Mouse (Mus musculus) adrenal gland, postnatal 25 days (tissue): ENCODE data around the gene Spsb1. TPM values are rescaled to one million over a fixed set of nuclear protein-coding genes. Genes with fewer than 3 reads are reported as not detected.

Experiments
- DNase-seq: peaks from one replicate; pipeline ENCODE4 v3.0.0; 2021; ENCODE audit warnings: mixed read lengths
- total RNA-seq: library from RNA; stranded (reverse); gene quantifications from 2 replicates; pipeline ENCODE4 v1.2.3, GENCODE M21; 2021

Gene Spsb1
- total RNA-seq, 1 experiment from 2014 or later: 23.7 TPM

DNA sequence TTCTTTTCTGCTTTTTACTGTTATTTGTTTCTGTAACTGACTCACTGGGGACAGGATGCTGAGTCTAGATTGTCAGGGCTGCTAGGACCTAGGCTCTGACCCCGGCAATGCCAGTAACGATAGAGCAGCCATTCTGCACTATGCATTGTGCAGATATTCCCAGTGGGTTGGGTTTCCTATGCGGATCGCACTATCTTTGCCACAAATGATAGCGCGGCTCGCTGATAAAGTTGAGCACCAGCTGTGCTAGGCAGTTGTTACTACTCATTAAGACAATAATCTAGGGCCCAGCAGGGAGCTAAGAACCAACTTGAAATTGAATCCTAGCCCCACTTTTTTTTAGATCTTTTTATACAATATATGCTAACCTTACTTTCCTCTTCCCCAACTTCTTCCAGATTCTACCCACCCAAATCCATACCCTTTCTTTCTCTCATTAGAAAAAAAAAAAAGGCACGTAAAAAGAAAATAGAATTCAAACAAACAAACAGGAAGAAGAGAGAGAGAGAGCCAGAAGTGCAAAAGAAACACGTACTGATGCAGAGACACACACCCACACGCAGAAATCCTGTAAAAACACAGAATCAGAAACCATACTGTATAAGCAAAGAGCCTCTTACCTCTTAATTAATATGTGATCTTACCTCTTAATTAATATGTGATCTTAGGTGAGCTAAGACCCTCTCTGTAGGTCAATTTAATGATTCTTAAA lies 99.5 kb downstream of the Spsb1 start:
- DNase-seq: no peak

DNA sequence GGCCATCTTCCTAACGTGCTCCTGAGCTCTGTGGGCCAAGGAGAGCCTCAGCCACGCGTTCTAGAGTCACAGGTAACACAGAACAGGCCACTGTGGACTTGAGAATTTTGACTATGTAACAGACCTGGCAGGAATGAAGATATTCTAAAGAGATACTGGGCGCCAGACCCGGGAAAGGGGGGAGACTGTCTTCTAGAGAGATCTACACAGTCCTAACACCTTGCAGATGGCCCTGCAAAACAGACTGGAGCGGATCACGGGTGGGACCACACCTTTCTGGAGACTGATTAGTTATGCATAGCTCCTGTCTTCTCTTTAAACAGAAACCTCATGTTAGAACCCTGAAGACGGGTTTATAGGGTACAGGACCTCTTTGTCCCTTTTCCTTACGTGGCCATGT lies 100.1 kb downstream of the Spsb1 start:
- no peak for DNase-seq

DNA sequence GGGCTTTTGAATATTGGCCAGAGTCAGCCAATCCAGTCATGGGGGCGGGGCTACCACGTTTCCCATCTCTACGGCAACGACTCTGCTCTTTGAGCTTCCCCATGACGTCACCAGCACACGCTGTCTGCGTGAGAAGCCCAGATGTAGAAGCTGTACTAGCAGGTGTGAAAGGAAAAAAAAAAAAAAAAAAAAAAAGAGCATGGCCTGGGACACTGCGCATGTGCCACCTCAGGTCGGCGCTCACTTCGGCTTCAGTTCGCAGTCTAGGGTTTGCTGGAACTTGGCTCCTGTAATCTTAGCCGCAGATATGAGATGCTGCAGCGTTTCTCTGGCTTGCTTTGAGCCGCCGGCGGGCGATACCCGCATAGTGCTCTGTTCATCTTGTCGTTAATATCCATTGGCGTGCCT lies 100.5 kb downstream of the Spsb1 start:
- DNase-seq: peak; percentile 53

DNA sequence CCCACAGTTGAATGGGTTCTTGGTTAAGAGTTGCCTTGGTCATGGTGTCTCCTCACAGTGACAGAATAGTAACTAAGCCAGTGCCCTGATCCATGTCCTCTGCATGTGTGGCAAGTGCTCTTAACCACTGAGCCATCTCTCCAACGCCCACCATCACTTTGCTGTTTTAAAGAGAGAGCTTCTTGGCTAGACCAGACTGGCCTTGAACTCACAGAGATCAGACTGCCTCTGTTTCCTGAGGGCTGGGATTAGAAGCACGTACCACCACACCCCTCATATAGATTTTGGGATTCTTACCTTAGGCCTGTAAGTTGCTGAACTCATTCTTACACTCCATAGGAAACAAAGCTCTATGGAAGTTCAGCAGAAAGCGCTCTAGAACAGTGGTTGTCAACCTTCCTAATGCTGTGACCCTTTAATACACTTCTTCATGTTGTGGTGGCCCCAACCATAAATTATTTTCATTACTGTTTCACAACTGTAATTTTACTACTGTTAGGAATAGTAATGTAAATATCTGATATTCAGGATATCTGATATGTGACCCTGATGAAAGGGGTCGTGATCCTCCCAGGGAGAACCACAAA lies 101.1 kb downstream of the Spsb1 start:
- no peak for DNase-seq

DNA sequence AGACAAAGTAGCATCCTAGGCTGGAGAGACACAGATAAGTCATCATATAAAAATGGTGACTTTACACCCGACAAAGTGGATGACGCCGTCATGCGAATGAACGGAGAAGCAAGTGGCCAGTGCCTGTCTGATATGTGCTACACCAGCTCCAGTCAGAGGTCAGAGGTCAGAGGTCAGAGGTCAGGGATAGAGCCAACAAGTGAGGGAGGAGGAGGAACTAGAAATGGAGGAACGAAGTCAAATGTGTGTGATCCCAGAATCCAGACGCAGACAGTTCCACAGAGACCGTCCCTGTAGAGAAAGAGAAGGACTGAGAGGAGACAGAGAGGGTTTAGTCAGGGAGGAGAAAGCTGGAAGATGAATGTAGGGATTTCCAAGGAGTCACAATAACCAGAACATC lies 103.3 kb downstream of the Spsb1 start:
- no peak for DNase-seq

DNA sequence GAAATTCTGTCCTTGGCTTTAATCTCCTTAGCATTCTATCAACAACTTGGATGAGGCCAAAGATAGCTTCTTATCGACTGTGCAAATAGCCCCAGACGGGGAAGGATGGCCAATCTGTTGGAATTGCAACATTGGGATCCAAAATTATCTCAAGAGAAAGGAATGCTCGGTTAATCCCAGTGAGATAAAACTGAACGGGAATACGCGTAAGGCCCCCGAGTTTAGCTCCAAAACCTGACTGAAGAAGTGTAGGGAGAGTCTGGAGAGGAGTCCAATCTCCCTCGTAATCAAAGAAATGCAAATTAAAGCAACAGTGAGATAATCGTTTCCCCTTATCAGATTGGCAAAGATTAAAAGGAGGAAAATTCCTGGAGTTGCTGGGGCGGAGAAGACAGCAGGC lies 104.2 kb downstream of the Spsb1 start:
- DNase-seq: no peak

DNA sequence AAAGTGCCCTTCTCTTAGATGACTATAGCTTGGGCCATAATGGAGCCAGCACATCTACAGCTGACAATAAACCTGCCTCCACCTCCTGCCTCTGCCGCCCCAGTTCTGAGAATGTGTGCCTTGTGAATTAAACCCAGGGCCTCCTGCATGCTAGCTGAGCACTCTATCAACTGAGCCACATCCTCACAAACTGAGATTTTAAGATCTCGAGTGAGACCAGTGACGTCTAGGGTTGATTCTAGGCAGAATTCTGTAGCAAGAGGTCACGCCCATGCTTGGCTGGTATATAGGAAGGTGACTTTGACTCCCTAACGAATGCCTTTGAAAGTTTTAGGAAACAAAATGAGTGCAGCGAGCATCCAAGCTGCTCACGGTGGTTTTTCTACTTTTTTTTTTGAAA lies 104.8 kb downstream of the Spsb1 start:
- DNase-seq: no peak

DNA sequence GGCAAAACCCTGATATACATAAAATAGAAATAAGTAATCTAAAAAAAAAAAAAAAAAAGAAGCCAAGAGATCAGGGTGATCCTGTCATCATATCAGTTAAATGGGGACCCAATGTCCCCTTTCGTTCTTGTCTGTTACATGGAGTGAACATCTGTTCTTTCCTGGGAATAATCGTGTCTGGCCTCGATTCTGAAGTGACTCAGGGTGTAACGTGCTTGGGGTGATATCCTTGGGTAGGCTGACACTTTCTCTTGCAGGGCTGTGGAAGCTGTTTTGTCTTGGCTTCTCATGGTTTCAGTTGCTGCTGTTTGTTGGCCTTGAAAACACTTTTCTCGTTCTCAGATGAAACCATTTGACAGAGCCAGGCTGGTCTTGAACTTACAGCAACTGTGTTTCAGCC lies 105.8 kb downstream of the Spsb1 start:
- no peak for DNase-seq

DNA sequence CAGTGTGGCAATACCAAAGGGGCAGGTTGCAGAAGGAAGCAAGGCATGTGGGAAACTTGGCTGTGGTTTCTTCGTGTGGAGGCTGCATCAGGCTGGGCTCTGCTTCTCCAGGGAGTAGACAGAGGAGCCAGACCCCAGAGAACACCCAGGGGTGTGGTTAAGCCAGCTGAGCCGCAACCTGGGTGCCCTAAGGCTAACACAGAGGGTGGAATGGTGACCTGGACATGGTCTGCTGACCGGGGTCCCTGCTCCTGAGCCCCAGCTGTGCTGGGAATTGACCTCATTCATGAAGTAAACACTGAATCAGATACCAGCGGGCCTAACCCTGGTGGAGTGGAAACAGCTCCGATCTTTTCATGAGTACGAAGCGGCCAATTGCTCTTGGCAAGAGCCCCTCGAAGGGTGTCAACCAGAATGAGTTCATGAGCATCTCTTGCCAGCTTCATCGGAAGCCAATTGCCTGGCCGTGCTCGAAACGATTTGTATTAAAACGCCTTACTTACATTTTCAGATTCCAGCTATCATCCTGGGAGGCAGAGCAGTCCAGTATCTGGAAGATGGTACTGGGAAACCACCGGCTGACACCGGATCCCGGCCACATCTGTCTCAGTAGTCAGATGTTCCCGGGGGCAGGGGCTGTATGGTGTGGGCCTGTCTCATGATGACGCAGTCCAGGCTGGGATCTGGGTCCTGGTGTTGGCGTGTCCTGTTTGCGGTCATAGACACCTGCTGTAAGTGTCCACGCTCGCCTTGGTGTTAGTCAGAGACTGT lies 107.8 kb downstream of the Spsb1 start:
- no peak for DNase-seq

Other genes starting within 250 kb of the Spsb1 start
- gene Tmem201, start 217.0 kb downstream of the Spsb1 start, total RNA-seq: 34.1 and 36.1 TPM in 2 replicates
- 27.7 and 32.2 TPM in 2 replicates for gene Slc25a33, start 180.8 kb downstream of the Spsb1 start, total RNA-seq
- 127 and 149 TPM in 2 replicates for gene H6pd, start 54.0 kb upstream of the Spsb1 start, total RNA-seq
- 1.1 and 1.7 TPM in 2 replicates for gene Gpr157, start 132.3 kb upstream of the Spsb1 start, total RNA-seq
- gene Slc2a5, start 164.2 kb upstream of the Spsb1 start, total RNA-seq: 2.3 and 3.6 TPM in 2 replicates
- gene Slc2a7, start 193.9 kb upstream of the Spsb1 start, total RNA-seq: not detected in 2 replicates
- gene Car6, start 246.3 kb upstream of the Spsb1 start, total RNA-seq: 1.1 and 1.3 TPM in 2 replicates